Mouse (Mus musculus): ENCODE data around the gene Gm595. TPM values are rescaled to one million over a fixed set of nuclear protein-coding genes. Genes with fewer than 3 reads are reported as not detected.

Gm595 gene
- not detected for total RNA-seq (2021)

- intact Hi-C loops (cut with DNase I), result no loop called here
- DNase-seq, result no peak
These were observed at the start of gene Gm595 for GRCm38 (mm10) chrX:48877613-48878012. Gene Gm595 (minus strand): TSS chrX:48877713.

DNA sequence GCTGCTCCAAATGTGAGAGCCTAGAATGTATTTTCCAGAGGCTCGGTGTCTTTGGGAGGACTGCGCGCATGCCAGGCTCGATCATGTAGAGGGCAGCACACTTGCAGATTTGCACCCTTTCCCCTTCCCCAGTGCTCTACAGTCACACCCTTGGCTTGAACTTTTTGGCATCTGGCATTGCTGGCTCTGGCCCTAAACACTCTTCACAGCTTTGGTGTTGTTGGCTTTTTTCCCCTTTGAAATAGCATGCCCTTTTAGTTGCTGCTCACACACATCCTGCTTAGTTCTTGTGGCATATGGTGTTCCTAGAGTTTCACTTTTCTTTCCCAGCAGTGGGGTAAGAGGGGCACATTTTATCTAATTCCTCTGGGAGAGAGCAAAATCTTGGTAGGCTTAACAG lies 30.9 kb upstream of the Gm595 start:
- DNase-seq, result no peak
- intact Hi-C loops (cut with DNase I), result no loop called here

GRCm38 (mm10) chrX:48903744-48904143 lies 26.2 kb upstream of the Gm595 start:
- intact Hi-C loops (cut with DNase I), result no loop called here
- DNase-seq, result no peak

DNA sequence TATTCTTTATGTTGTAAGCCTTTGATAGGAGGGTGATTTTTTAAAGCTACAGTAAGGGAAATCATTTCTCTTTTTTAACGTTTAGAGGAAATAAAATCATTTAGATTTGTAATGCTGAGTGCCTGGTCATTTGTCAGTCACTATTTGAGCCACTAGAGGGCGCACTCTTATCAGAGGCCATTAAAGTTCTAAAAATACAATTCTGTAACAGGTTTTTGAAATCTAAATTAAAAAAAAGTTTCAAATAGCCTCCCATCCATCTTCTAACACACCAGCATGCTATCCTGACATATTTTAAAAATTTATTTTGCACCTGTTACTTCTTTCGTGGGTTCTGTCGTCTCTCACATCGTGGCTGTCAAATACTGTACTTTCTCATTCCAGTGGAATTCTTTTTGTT lies 22.0 kb upstream of the Gm595 start:
- intact Hi-C loops (cut with DNase I), result loop anchor here (5.0 kb wide), 1 partner anchor 408 kb away; no protein-coding TSS in a partner anchor
- DNase-seq, result peak; percentile 14 to 15

GRCm38 (mm10) chrX:48896803-48897202 lies 19.3 kb upstream of the Gm595 start:
- no peak for DNase-seq

DNA sequence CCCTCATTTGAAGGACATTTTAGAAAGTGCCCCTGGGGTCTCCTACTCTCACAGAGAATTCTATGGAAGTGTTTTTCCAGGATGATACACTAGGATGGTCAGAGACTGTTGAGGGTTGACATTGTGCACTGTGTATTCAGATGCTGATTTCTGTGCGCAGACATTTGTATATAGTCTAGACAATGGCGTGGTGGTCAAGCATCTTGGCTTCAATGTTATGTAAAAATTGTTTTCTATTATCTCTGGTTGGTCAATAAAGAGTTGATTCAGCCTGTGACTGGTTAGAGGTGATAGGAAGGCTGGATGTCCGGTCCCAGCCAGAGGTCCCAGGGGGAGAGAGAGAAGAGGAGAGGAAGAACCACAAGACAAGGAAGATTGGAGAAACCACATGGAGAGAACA lies 16.4 kb upstream of the Gm595 start:
- no peak for DNase-seq

More at GRCm38 (mm10) chrX:48896803-48897202, 19.3 kb upstream of the Gm595 start:
- intact Hi-C loops (cut with DNase I), result loop anchor here (5.0 kb wide), 1 partner anchor 410 kb away; no protein-coding TSS in a partner anchor

DNA sequence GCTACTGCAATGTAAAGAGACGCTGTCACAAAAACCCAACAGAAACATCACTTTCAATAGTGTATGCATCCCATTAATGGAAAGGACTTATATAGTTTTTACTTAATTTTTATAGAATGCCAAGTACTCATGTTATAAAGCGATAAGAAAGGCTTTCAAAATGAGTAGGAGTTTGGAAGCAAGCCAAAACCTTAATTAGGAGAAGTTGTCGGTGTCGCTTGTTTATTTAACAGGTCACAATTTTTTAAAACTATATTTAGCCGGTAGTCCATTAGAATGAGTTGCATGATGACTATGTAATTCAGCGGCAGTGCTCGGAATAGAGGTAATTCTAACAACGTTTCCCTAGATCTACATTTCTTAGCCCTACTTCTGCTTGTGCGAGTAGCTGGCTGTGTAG lies 12.7 kb upstream of the Gm595 start:
- intact Hi-C loops (cut with DNase I), result no loop called here
- no peak for DNase-seq

More for the DNA sequence above, 16.4 kb upstream of the Gm595 start:
- intact Hi-C loops (cut with DNase I), result no loop called here

DNA sequence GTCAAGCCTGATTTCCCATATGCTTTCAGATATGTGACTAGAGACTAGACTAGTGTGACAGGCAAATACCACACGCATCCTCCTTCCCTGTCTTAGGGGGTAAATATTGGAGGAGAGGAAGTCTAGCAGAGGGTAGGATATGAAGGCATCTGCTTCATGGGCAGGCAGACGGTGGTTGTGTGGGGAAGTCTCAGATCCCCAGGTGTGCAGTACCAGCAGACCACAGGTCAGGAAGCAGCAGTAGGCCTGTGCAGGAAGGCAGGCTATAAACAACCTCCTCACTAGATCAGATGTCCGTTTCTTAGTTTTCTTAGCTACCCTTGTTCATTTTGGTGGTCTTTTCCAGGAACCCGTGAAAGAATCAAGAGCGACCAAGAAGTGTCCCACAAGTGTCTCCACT lies 7.1 kb upstream of the Gm595 start:
- DNase-seq, result no peak
- intact Hi-C loops (cut with DNase I), result no loop called here

Other genes with a start within 250 kb of the Gm595 start
- not detected for gene Gpr119, start 203.2 kb downstream of the Gm595 start, total RNA-seq (2021)
- gene Rbmx2, start 182.7 kb downstream of the Gm595 start, total RNA-seq (2021), result 1 to 10 TPM; 1.5 to 2.6 TPM